Mouse (Mus musculus): ENCODE measurements around the gene Zbtb32. TPM values are rescaled to one million over a fixed set of nuclear protein-coding genes. Genes with fewer than 3 reads are reported as not detected.

Gene Zbtb32
- total RNA-seq (2021) = not detected

DNA sequence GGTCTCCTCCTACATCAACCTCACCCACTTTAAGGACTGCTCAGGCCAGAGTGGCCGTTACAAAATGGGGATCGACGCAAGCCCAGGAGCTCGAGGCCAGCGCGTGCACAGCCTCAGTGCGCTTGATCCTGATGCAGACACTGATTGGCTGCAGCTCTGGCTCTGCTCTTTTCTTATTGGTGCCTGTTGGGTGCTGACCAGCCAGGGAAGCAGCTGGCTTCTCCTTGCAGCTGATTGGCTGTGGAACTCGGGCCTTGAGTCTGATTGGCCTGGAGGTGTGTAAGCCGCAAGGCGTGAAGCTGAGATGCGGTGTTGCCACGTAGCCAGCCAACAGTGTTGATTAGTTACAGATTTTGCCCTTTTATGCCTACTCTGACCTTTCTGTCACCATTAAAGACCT is at the start of gene Zbtb32:
Gene Zbtb32 (minus strand): TSS at position 124 of the 400 bp plus-strand sequence.
- no peak for DNase-seq
- intact Hi-C loops (cut with DNase I) = no loop called here

GRCm38 (mm10) chr7:30639083-30639482 is 40.4 kb upstream of the Zbtb32 start:
- no peak for DNase-seq
- intact Hi-C loops (cut with DNase I) = no loop called here

- intact Hi-C loops (cut with DNase I) = no loop called here
- DNase-seq = no peak
Measured at GRCm38 (mm10) chr7:30636395-30636794, 37.7 kb upstream of the Zbtb32 start.

DNA sequence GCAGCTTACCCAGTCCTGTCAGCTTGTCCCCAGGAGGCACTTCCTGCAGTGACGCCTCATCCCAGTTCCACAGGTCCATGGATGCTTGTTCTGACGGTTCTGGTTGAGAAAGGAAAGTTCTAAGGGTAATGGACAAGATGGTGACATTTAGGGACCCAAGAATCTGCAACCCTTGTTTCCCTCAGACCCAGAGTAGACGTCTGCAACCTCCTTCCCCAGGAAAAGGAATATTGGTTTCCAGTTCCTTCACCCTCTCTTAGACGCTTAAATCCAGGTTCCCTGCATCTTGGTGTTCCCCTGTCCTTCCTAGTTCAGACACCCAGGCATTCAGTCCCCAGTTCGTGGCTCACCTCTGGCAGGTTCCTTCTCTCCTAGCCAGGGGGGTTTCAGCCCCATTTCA is 37.0 kb upstream of the Zbtb32 start, which contains the start of gene Etv2:
Gene Etv2 (minus strand): TSS at position 101 of the 400 bp plus-strand sequence.
- intact Hi-C loops (cut with DNase I) = no loop called here
- no peak for DNase-seq

DNA sequence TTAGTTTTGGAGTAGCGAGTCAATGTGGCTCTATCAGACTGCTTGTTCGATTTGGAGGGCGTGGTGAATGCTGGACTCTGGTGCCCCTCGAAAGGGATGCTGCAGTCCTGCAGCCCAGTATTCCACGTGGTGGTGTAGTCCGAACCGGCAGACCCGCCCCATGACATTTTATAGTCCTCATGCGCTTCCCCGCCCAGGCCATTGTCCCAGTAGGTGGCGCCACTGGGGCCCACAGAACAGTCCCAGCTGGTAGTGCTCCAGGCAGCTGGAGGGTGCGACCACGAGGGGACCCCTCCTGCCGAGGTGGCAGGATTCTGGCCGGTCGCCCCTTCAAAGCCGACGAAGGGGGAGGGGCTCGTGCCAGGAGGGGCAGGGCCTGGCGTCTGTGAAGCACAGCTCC is 35.9 kb upstream of the Zbtb32 start:
- DNase-seq = peak; percentile 78
- intact Hi-C loops (cut with DNase I) = no loop called here

- intact Hi-C loops (cut with DNase I) = no loop called here
- no peak for DNase-seq
Measured at GRCm38 (mm10) chr7:30633762-30634412, 35.2 kb upstream of the Zbtb32 start.

DNA sequence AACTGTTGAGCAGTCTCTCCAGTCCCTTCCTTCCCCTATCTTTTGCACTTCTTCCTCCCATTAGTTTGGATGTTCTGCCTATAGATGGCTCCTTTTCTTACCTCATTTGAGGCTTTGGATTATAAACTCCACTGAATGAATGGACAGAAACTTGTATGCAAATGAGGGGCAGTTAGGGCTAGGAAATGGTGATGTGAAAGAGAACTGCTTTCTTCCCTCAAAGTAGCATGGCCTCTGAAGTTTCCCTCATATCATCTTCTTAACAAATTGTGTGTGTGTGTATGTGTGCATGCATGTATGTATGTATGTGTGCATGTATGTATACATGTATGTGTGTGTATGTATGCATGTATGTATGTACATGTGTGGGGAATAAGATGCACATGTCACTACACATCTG is 30.3 kb upstream of the Zbtb32 start:
- no peak for DNase-seq
- intact Hi-C loops (cut with DNase I) = no loop called here

- DNase-seq = no peak
- intact Hi-C loops (cut with DNase I) = no loop called here
Measured at GRCm38 (mm10) chr7:30626647-30627046, 27.9 kb upstream of the Zbtb32 start.

DNA sequence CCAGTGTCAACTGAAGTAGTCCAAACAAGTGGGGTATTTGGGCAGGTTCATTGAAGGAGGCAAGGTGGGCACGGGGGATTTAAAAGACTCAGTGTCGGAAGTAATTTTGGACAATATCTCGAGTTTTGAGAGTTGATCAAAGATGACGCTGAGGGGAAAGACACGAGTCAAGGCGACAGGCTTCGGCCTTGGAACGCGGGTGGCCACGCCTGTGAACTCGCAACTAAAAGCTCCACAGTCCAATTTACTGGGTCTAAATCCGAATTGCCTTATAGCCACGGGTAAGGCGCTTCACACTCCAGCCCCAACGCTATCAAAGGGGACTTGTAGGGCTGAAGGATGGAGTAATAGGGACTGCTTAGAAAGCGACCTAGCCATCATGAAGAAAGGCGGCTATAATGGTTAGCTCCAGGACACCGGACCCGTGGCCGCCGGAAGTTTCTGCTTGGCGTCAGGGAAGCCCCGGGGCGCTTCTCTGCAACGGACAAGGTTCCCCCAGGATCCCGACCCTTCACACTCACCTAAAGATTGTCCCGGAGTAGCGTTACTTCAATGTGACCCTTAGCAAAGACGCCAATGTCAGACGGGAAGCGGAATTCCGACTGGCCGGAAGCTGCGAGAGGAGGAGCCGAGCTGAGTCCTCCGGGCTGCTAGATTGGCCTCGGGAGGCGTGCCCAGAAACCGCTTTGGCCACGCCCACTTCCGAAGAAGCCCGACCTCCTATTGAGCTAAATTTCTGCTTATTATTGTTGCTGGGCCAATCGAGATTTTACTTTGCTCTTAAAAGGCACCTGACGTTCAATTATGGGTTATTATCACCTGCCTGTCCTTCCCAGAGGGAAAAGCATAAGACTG is 27.0 kb upstream of the Zbtb32 start, which contains the start of gene Cox6b1:
Gene Cox6b1 (minus strand): TSS at position 622 of the 855 bp plus-strand sequence.
- intact Hi-C loops (cut with DNase I) = no loop called here
- DNase-seq = peak; percentile 86

- DNase-seq = no peak
- intact Hi-C loops (cut with DNase I) = no loop called here
Measured at GRCm38 (mm10) chr7:30619202-30619601, 20.5 kb upstream of the Zbtb32 start.

- intact Hi-C loops (cut with DNase I) = no loop called here
- DNase-seq = no peak
Measured at GRCm38 (mm10) chr7:30618658-30619057, 19.9 kb upstream of the Zbtb32 start.

DNA sequence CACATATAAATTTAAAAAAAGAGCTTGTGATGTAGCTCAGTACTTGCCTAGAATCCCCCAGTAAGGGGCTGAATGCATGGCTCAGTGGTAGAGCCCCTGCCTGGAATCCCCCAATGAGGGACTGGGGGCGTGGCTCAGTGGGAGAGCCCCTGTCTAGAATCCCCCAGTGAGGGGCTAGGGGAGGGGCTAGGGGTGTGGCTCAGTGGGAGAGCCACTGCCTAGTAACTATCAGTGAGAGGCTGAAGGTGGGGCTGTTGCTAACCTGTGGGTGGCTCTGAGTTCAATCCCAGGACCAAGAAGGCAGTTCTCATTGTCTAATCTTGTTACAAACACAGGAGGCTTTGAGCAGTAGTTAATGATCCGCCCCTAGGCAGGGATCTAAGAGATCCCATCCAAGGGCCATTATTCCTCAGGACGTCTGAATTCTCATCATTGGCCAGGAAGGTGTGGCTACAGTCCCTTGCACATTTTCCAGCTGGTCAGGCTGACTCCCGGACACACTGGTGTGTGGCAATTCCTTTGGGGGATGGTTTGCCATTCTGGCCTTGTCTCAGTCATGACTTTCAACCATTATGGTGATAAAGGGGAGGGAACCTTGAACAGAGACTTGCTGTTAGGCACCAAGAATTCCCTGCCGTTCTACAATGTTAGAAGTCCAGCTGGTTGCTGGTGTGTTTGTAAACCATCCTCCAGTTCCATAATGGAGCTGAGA is 16.5 kb upstream of the Zbtb32 start:
- intact Hi-C loops (cut with DNase I) = no loop called here
- DNase-seq = no peak

- no peak for DNase-seq
Measured at GRCm38 (mm10) chr7:30614454-30614853, 15.7 kb upstream of the Zbtb32 start.

GRCm38 (mm10) chr7:30613529-30614112 is 14.9 kb upstream of the Zbtb32 start:
- peak; percentile 63 for DNase-seq
- intact Hi-C loops (cut with DNase I) = no loop called here

More at GRCm38 (mm10) chr7:30614454-30614853, 15.7 kb upstream of the Zbtb32 start:
- intact Hi-C loops (cut with DNase I) = no loop called here

DNA sequence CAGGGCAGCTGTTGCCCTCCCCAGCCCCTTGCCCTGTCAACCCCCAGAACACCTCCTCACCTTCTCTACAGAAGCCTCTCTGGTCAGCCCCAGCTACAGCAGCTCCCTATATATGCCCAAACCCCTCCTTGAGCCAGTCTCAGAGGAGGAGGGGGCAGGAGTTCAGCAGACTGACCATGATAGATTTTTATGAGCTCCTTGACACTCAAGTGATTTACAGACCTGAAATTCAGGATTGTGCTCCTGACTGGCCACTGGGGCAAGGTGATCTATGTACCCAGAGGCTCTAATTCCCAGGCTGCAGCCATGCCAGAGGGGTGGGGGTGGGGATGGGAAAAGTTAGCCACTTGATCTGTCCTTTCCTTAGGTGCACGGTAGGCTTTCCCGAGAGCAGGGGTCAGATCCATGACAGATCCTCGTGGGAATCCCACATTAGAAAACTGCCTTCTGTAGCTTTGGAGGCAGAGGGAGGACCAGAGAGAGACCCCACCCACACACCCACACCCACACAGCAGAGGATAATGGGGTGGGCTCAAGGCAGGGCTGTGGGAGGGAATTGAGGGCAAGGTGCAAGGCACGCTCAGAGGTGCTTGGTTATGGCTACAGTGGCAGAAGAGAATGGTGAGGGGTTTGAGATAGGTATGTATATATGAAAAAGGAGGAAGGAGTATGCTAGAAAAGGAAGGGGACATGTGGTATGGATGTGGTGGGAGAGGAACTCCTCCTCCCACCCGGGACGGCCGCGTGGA is 14.1 kb upstream of the Zbtb32 start, which contains the start of gene Upk1a:
Gene Upk1a (minus strand): TSS at position 194 of the 749 bp plus-strand sequence.
- DNase-seq = no peak
- intact Hi-C loops (cut with DNase I) = no loop called here

GRCm38 (mm10) chr7:30610043-30610442 is 11.3 kb upstream of the Zbtb32 start:
- intact Hi-C loops (cut with DNase I) = no loop called here
- DNase-seq = no peak

GRCm38 (mm10) chr7:30608476-30608875 is 9.8 kb upstream of the Zbtb32 start:
- intact Hi-C loops (cut with DNase I) = no loop called here
- no peak for DNase-seq

- DNase-seq = peak; percentile 77
- intact Hi-C loops (cut with DNase I) = no loop called here
Measured at GRCm38 (mm10) chr7:30607706-30608309, 9.1 kb upstream of the Zbtb32 start.

DNA sequence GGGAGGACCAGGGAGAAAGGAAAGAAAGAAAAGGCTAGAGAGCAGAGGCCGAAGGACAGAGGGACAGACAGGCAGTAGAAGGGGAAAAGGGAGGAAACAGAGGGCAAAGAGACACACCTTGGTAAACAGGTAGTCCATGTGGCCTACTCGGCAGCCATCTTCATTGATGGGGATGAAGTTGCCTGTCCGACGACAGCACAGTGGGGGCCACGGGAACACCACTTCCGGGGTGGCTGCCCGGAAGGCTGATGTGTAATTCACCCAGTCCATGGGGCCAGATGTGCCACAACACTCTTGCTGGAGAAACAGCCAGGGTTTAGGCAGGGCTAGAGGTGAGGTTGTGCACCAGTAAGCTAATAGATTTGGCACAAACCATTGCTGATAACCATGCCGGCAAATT is 6.2 kb upstream of the Zbtb32 start:
- DNase-seq = no peak
- intact Hi-C loops (cut with DNase I) = no loop called here

DNA sequence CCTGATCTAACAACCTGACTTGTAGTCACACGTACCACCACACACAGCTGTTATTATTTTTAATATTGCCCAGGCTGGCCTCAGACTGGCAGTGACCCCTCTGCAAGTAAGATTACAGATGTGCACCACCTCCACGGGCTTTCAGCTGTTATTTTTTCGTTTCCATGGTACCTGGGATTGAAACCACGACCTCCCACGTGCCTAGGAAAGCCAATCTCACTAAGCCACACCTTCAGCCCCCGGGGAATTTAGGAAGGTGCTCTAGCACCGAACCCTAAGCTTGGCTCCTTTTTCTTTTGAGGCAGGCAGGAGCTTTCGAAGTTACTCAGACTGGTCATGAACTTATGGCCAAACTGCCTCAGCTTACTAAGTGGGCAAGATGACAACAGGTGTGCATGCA is 5.7 kb upstream of the Zbtb32 start:
- intact Hi-C loops (cut with DNase I) = no loop called here
- no peak for DNase-seq

All from left cerebral cortex, postnatal 4 days (tissue).